Mouse (Mus musculus) limb, embryonic 14.5 days (tissue): ENCODE data around the gene Ppp1r10. TPM values are rescaled to one million over a fixed set of nuclear protein-coding genes. Genes with fewer than 3 reads are reported as not detected.
A peak's percentile ranks its signal among the peaks of the same experiment; 100 is the strongest.
"Not testable (repeated sequence)": the region's sequence is repeated elsewhere in the genome, so short reads cannot be mapped to it uniquely, and the experiment has no call there.

Experiments
- ATAC-seq: fragments of 200-750 bp; cut with Nextera tagmentation; 2 replicates; pipeline ENCODE4 v1.8.0; 2017; ENCODE audit warnings: low read depth, moderate number of reproducible peaks, moderate TSS enrichment; ENCODE audit not compliant: low FRiP score
- DNase-seq: peaks from one replicate; pipeline ENCODE4 v3.0.0-alpha.2; 2015; ENCODE audit warnings: low spot score
- H3K27ac ChIP-seq: fragments of 300-500 bp; sonication (generic); replicated peaks from 2 replicates; pipeline ENCODE4 v1.5.1; 2014; ENCODE audit warnings: low read depth, mild to moderate bottlenecking, low read length, moderate library complexity, mixed read lengths
- H3K27me3 ChIP-seq: fragments of 300-500 bp; sonication (generic); 2 replicates; pipeline ENCODE4 v1.6.1; 2014; ENCODE audit warnings: low read length, mixed read lengths; ENCODE audit not compliant: control insufficient read depth, insufficient read depth
- H3K36me3 ChIP-seq: fragments of 300-500 bp; sonication (generic); 2 replicates; pipeline ENCODE4 v1.6.1; 2014; ENCODE audit warnings: mild to moderate bottlenecking, low read length, moderate library complexity, mixed read lengths; ENCODE audit not compliant: control insufficient read depth, insufficient read depth
- H3K4me1 ChIP-seq: fragments of 300-500 bp; sonication (generic); 2 replicates; pipeline ENCODE4 v1.6.1; 2014; ENCODE audit warnings: antibody characterized with exemption, low read length, mixed read lengths; ENCODE audit not compliant: control insufficient read depth, insufficient read depth
- H3K4me2 ChIP-seq: fragments of 300-500 bp; sonication (generic); replicated peaks from 2 replicates; pipeline ENCODE4 v1.6.1; 2014; ENCODE audit warnings: low read depth, mild to moderate bottlenecking, low read length, moderate library complexity; ENCODE audit not compliant: severe bottlenecking
- H3K4me3 ChIP-seq: fragments of 300-500 bp; sonication (generic); replicated peaks from 2 replicates; pipeline ENCODE4 v1.5.1; 2014; ENCODE audit warnings: low read length
- H3K9ac ChIP-seq: fragments of 300-500 bp; sonication (generic); 2 replicates; pipeline ENCODE4 v1.6.1; 2014; ENCODE audit warnings: mild to moderate bottlenecking, low read depth, low read length, moderate library complexity; ENCODE audit not compliant: severe bottlenecking
- H3K9me3 ChIP-seq: fragments of 300-500 bp; sonication (generic); 2 replicates; pipeline ENCODE4 v1.6.1; 2016; ENCODE audit warnings: low read length; ENCODE audit not compliant: control insufficient read depth
- POLR2A ChIP-seq: fragments of 200-500 bp; IDR thresholded peaks from 2 replicates; pipeline ENCODE4 v1.8.0; 2012; ENCODE audit warnings: inconsistent platforms, mild to moderate bottlenecking, moderate library complexity, borderline replicate concordance; ENCODE audit not compliant: insufficient read depth, insufficient read length; ENCODE audit errors: extremely low read depth
- WGBS: fragments of 180-500 bp; shearing (Covaris S2); extraction: QIAGEN DNeasy Blood & Tissue Kit; methylation state at CpG from one replicate; pipeline ENCODE4 v1.1.7; 2014; 5-methylcytosine and 5-hydroxymethylcytosine counted together
- polyA plus RNA-seq, 2 experiments: library from polyadenylated mRNA; depleted of rRNA in 1 of 2; stranded (reverse) in 1 of 2; unstranded in 1 of 2; fragments of >200 nt; fragmentation: Nextera tagmentation in 1 of 2; extraction: Ambion mirVana in 1 of 2; gene quantifications; 2 replicates each; pipeline versions ENCODE4 v1.2.1 to v1.2.3; 2012 to 2014

Gene Ppp1r10
- polyA plus RNA-seq, 2 experiments, result 30.8 to 39.9 TPM

- H3K36me3 ChIP-seq, result no peaks in the 10 kb centered on the region
- H3K4me3 ChIP-seq, result no peak overlapping the region
- ATAC-seq (peak; percentile 81; the same call in 1 of the 2 replicates), DNase-seq (peak; percentile 65)
- WGBS, result 46% methylated on average over 2 of the region's 2 CpGs
- H3K9ac ChIP-seq, result no peak overlapping the region
- H3K4me1 ChIP-seq, result no peaks in the 10 kb centered on the region
- no peaks in the 10 kb centered on the region for H3K27me3 ChIP-seq
- H3K4me2 ChIP-seq, result no peak overlapping the region
- no peak for TF ChIP-seq POLR2A
- no peaks in the 10 kb centered on the region for H3K9me3 ChIP-seq
- no peak overlapping the region for H3K27ac ChIP-seq
Measured at GRCm38 (mm10) chr17:35937700-35938348, 21.6 kb downstream of the Ppp1r10 start.

GRCm38 (mm10) chr17:35939108-35939507, 22.9 kb downstream of the Ppp1r10 start:
- ATAC-seq (no peak), DNase-seq (no peak)
- no peak overlapping the region for H3K4me3 ChIP-seq
- no peaks in the 10 kb centered on the region for H3K27me3 ChIP-seq
- 69% methylated on average over 2 of the region's 2 CpGs for WGBS
- no peak overlapping the region for H3K9ac ChIP-seq
- H3K4me1 ChIP-seq, result no peaks in the 10 kb centered on the region
- TF ChIP-seq POLR2A, result no peak
- no peaks in the 10 kb centered on the region for H3K9me3 ChIP-seq
- no peaks in the 10 kb centered on the region for H3K36me3 ChIP-seq
- no peak overlapping the region for H3K27ac ChIP-seq
- no peak overlapping the region for H3K4me2 ChIP-seq

GRCm38 (mm10) chr17:35939941-35940340, 23.7 kb downstream of the Ppp1r10 start:
- Histone ChIP-seq H3K36me3 (no peaks in the 10 kb centered on the region), H3K4me3 (no peak overlapping the region), H3K9ac (no peak overlapping the region), H3K4me1 (no peaks in the 10 kb centered on the region), H3K27ac (no peak overlapping the region), H3K27me3 (no peaks in the 10 kb centered on the region), H3K9me3 (no peaks in the 10 kb centered on the region), H3K4me2 (no peak overlapping the region)
- no peak for TF ChIP-seq POLR2A
- 60% methylated on average over 1 of the region's 1 CpGs for WGBS
- ATAC-seq (no peak), DNase-seq (no peak)

GRCm38 (mm10) chr17:35950946-35951345, 34.7 kb downstream of the Ppp1r10 start:
- not testable (repeated sequence) for H3K4me1 ChIP-seq, H3K9me3 ChIP-seq, H3K9ac ChIP-seq, H3K27ac ChIP-seq, H3K4me2 ChIP-seq, H3K36me3 ChIP-seq, ATAC-seq, DNase-seq, H3K4me3 ChIP-seq, H3K27me3 ChIP-seq

GRCm38 (mm10) chr17:35952559-35952958, 36.3 kb downstream of the Ppp1r10 start:
- not testable (repeated sequence) for ATAC-seq, H3K27me3 ChIP-seq, H3K4me2 ChIP-seq, H3K9me3 ChIP-seq, H3K4me3 ChIP-seq, DNase-seq, H3K27ac ChIP-seq, H3K9ac ChIP-seq, H3K4me1 ChIP-seq
- 96% methylated on average over 2 of the region's 3 CpGs for WGBS
- peaks cover 21% of the 10 kb centered on the region for H3K36me3 ChIP-seq

- DNase-seq, result no peak
- H3K36me3 ChIP-seq, result peaks cover 42% of the 10 kb centered on the region
- H3K4me1 ChIP-seq, result no peaks in the 10 kb centered on the region
- H3K4me2 ChIP-seq, result no peak overlapping the region
- H3K9me3 ChIP-seq, result no peaks in the 10 kb centered on the region
- no peak for ATAC-seq
- H3K9ac ChIP-seq, result no peak overlapping the region
- H3K27me3 ChIP-seq, result no peaks in the 10 kb centered on the region
- no peak overlapping the region for H3K27ac ChIP-seq
- no peak overlapping the region for H3K4me3 ChIP-seq
- no peak for TF ChIP-seq POLR2A
- WGBS, result 78% methylated on average over 8 of the region's 8 CpGs
Measured at GRCm38 (mm10) chr17:35954665-35955064, 38.4 kb downstream of the Ppp1r10 start.
